Mouse (Mus musculus): ENCODE data around the gene Plcb4. TPM values are rescaled to one million over a fixed set of nuclear protein-coding genes. Genes with fewer than 3 reads are reported as not detected.
A peak's percentile ranks its signal among the peaks of the same experiment; 100 is the strongest.

Gene Plcb4
- polyA plus RNA-seq, 1 experiment from 2014 or later: 26.0 TPM

- Histone ChIP-seq H3K4me2 (no peak overlapping the region), H3K9me3 (no peaks in the 10 kb centered on the region), H3K4me1 (peaks cover 12% of the 10 kb centered on the region), H3K27ac (replicated peaks) (no peak overlapping the region), H3K4me3 (no peak overlapping the region), H3K36me3 (no peaks in the 10 kb centered on the region), H3K27me3 (replicated peaks) (no peaks in the 10 kb centered on the region), H3K9ac (no peak overlapping the region)
- WGBS: 84% methylated on average over 8 of the region's 8 CpGs
- ATAC-seq (ENCODE audit: extremely low read depth, insufficient number of reproducible peaks, low FRiP score, low TSS enrichment): no peak
These were observed 14.8 kb downstream of the Plcb4 start for GRCm38 (mm10) chr2:135673649-135674048.

- WGBS: 77% methylated on average over 5 of the region's 5 CpGs
- H3K4me1 ChIP-seq: peaks cover 18% of the 10 kb centered on the region
- ATAC-seq (ENCODE audit: extremely low read depth, insufficient number of reproducible peaks, low FRiP score, low TSS enrichment): no peak
These were observed 16.5 kb downstream of the Plcb4 start for GRCm38 (mm10) chr2:135675284-135675683.

GRCm38 (mm10) chr2:135676978-135677501 lies 18.2 kb downstream of the Plcb4 start:
- WGBS: 62% methylated on average over 8 of the region's 8 CpGs
- no peak overlapping the region for H3K4me3 ChIP-seq
- H3K4me2 ChIP-seq: no peak overlapping the region
- H3K4me1 ChIP-seq: peaks cover 21% of the 10 kb centered on the region
- no peaks in the 10 kb centered on the region for H3K27me3 ChIP-seq (replicated peaks)
- no peaks in the 10 kb centered on the region for H3K9me3 ChIP-seq
- no peaks in the 10 kb centered on the region for H3K36me3 ChIP-seq
- H3K27ac ChIP-seq (replicated peaks): no peak overlapping the region
- ATAC-seq (ENCODE audit: extremely low read depth, insufficient number of reproducible peaks, low FRiP score, low TSS enrichment): no peak
- H3K9ac ChIP-seq: no peak overlapping the region

More at GRCm38 (mm10) chr2:135675284-135675683, 16.5 kb downstream of the Plcb4 start:
- Histone ChIP-seq H3K4me3 (no peak overlapping the region), H3K9me3 (no peaks in the 10 kb centered on the region), H3K27ac (replicated peaks) (no peak overlapping the region), H3K9ac (no peak overlapping the region), H3K36me3 (no peaks in the 10 kb centered on the region), H3K27me3 (replicated peaks) (no peaks in the 10 kb centered on the region), H3K4me2 (no peak overlapping the region)

- ATAC-seq (ENCODE audit: extremely low read depth, insufficient number of reproducible peaks, low FRiP score, low TSS enrichment): no peak
- H3K36me3 ChIP-seq: no peaks in the 10 kb centered on the region
- peaks cover 21% of the 10 kb centered on the region for H3K4me1 ChIP-seq
- no peak overlapping the region for H3K4me2 ChIP-seq
- no peak overlapping the region for H3K9ac ChIP-seq
- WGBS: 66% methylated on average over 5 of the region's 5 CpGs
- no peak overlapping the region for H3K27ac ChIP-seq (replicated peaks)
- H3K9me3 ChIP-seq: no peaks in the 10 kb centered on the region
- no peak overlapping the region for H3K4me3 ChIP-seq
- H3K27me3 ChIP-seq (replicated peaks): no peaks in the 10 kb centered on the region
These were observed 18.8 kb downstream of the Plcb4 start for GRCm38 (mm10) chr2:135677601-135678000.

- peaks cover 17% of the 10 kb centered on the region for H3K4me1 ChIP-seq
- ATAC-seq (ENCODE audit: extremely low read depth, insufficient number of reproducible peaks, low FRiP score, low TSS enrichment): no peak
- WGBS: 70% methylated on average over 8 of the region's 8 CpGs
- H3K9me3 ChIP-seq: no peaks in the 10 kb centered on the region
- H3K9ac ChIP-seq: no peak overlapping the region
- no peak overlapping the region for H3K4me2 ChIP-seq
- no peak overlapping the region for H3K27ac ChIP-seq (replicated peaks)
- no peaks in the 10 kb centered on the region for H3K27me3 ChIP-seq (replicated peaks)
- no peaks in the 10 kb centered on the region for H3K36me3 ChIP-seq
- no peak overlapping the region for H3K4me3 ChIP-seq
These were observed 21.2 kb downstream of the Plcb4 start for GRCm38 (mm10) chr2:135680001-135680400.

GRCm38 (mm10) chr2:135680406-135681134 lies 21.8 kb downstream of the Plcb4 start:
- no peak for ATAC-seq (ENCODE audit: extremely low read depth, insufficient number of reproducible peaks, low FRiP score, low TSS enrichment)
- peaks cover 12% of the 10 kb centered on the region for H3K4me1 ChIP-seq
- H3K4me3 ChIP-seq: no peak overlapping the region
- H3K9me3 ChIP-seq: no peaks in the 10 kb centered on the region
- 86% methylated on average over 5 of the region's 5 CpGs for WGBS
- no peak overlapping the region for H3K4me2 ChIP-seq
- no peak overlapping the region for H3K27ac ChIP-seq (replicated peaks)
- no peaks in the 10 kb centered on the region for H3K27me3 ChIP-seq (replicated peaks)
- H3K9ac ChIP-seq: no peak overlapping the region
- no peaks in the 10 kb centered on the region for H3K36me3 ChIP-seq

- Histone ChIP-seq H3K27ac (replicated peaks) (no peak overlapping the region), H3K4me2 (no peak overlapping the region), H3K4me3 (no peak overlapping the region), H3K4me1 (peaks cover 12% of the 10 kb centered on the region), H3K27me3 (replicated peaks) (no peaks in the 10 kb centered on the region), H3K9ac (no peak overlapping the region), H3K36me3 (no peaks in the 10 kb centered on the region), H3K9me3 (no peaks in the 10 kb centered on the region)
- ATAC-seq (ENCODE audit: extremely low read depth, insufficient number of reproducible peaks, low FRiP score, low TSS enrichment): no peak
- 74% methylated on average over 10 of the region's 10 CpGs for WGBS
These were observed 25.1 kb downstream of the Plcb4 start for GRCm38 (mm10) chr2:135683684-135684440.

GRCm38 (mm10) chr2:135686692-135687091 lies 27.9 kb downstream of the Plcb4 start:
- Histone ChIP-seq H3K9ac (no peak overlapping the region), H3K9me3 (no peaks in the 10 kb centered on the region), H3K36me3 (no peaks in the 10 kb centered on the region), H3K4me3 (no peak overlapping the region), H3K27ac (replicated peaks) (no peak overlapping the region), H3K4me1 (peaks cover 3% of the 10 kb centered on the region; the same call in 1 of the 2 replicates), H3K27me3 (replicated peaks) (no peaks in the 10 kb centered on the region), H3K4me2 (no peak overlapping the region)
- WGBS: 77% methylated on average over 4 of the region's 4 CpGs
- no peak for ATAC-seq (ENCODE audit: extremely low read depth, insufficient number of reproducible peaks, low FRiP score, low TSS enrichment)

GRCm38 (mm10) chr2:135687585-135687984 lies 28.8 kb downstream of the Plcb4 start:
- H3K9me3 ChIP-seq: no peaks in the 10 kb centered on the region

GRCm38 (mm10) chr2:135692568-135693488 lies 34.0 kb downstream of the Plcb4 start:
- 60% methylated on average over 12 of the region's 12 CpGs for WGBS
- peak overlapping the region; percentile 42 for H3K27ac ChIP-seq (replicated peaks)
- no peak for ATAC-seq (ENCODE audit: extremely low read depth, insufficient number of reproducible peaks, low FRiP score, low TSS enrichment)

More at GRCm38 (mm10) chr2:135687585-135687984, 28.8 kb downstream of the Plcb4 start:
- ATAC-seq (ENCODE audit: extremely low read depth, insufficient number of reproducible peaks, low FRiP score, low TSS enrichment): no peak
- Histone ChIP-seq H3K4me3 (no peak overlapping the region), H3K27me3 (replicated peaks) (no peaks in the 10 kb centered on the region), H3K4me2 (no peak overlapping the region), H3K27ac (replicated peaks) (no peak overlapping the region), H3K9ac (no peak overlapping the region), H3K36me3 (no peaks in the 10 kb centered on the region), H3K4me1 (peaks cover 7% of the 10 kb centered on the region)
- WGBS: 89% methylated on average over 5 of the region's 5 CpGs

More at GRCm38 (mm10) chr2:135692568-135693488, 34.0 kb downstream of the Plcb4 start:
- Histone ChIP-seq H3K36me3 (peaks cover 4% of the 10 kb centered on the region; the same call in 1 of the 2 replicates), H3K9ac (no peak overlapping the region), H3K27me3 (replicated peaks) (no peaks in the 10 kb centered on the region), H3K4me3 (no peak overlapping the region), H3K4me1 (peaks cover 12% of the 10 kb centered on the region), H3K9me3 (no peaks in the 10 kb centered on the region), H3K4me2 (peak overlapping the region; percentile 5; the same call in 1 of the 2 replicates)
